Mouse (Mus musculus): ENCODE measurements around the gene Stk39.

Gene Stk39

GRCm38 (mm10) chr2:68379631-68380030 lies 92.4 kb downstream of the Stk39 start:
- no peak for DNase-seq

GRCm38 (mm10) chr2:68378319-68378718 lies 93.7 kb downstream of the Stk39 start:
- DNase-seq: no peak

GRCm38 (mm10) chr2:68377251-68377681 lies 94.8 kb downstream of the Stk39 start:
- no peak for DNase-seq

GRCm38 (mm10) chr2:68376660-68377059 lies 95.4 kb downstream of the Stk39 start:
- peak; percentile 57 for DNase-seq

GRCm38 (mm10) chr2:68374202-68374601 lies 97.9 kb downstream of the Stk39 start:
- no peak for DNase-seq

GRCm38 (mm10) chr2:68371912-68372311 lies 100.2 kb downstream of the Stk39 start:
- DNase-seq: no peak

- DNase-seq: no peak
Measured at GRCm38 (mm10) chr2:68370326-68370725, 101.7 kb downstream of the Stk39 start.

GRCm38 (mm10) chr2:68369080-68369479 lies 103.0 kb downstream of the Stk39 start:
- DNase-seq: peak; percentile 55

- no peak for DNase-seq
Measured at GRCm38 (mm10) chr2:68367944-68368343, 104.1 kb downstream of the Stk39 start.

- DNase-seq: no peak
Measured at GRCm38 (mm10) chr2:68366897-68367193, 105.2 kb downstream of the Stk39 start.

- no peak for DNase-seq
Measured at GRCm38 (mm10) chr2:68366091-68366896, 105.8 kb downstream of the Stk39 start.

GRCm38 (mm10) chr2:68365504-68365903 lies 106.6 kb downstream of the Stk39 start:
- no peak for DNase-seq

GRCm38 (mm10) chr2:68364181-68364900 lies 107.7 kb downstream of the Stk39 start:
- peak; percentile 80 for DNase-seq

- no peak for DNase-seq
Measured at GRCm38 (mm10) chr2:68363159-68363558, 108.9 kb downstream of the Stk39 start.

GRCm38 (mm10) chr2:68361701-68362100 lies 110.4 kb downstream of the Stk39 start:
- no peak for DNase-seq

GRCm38 (mm10) chr2:68350621-68351020 lies 121.4 kb downstream of the Stk39 start:
- DNase-seq: peak; percentile 84

GRCm38 (mm10) chr2:68349593-68350383 lies 122.3 kb downstream of the Stk39 start:
- peak; percentile 81 for DNase-seq

GRCm38 (mm10) chr2:68348966-68349365 lies 123.1 kb downstream of the Stk39 start:
- no peak for DNase-seq

- no peak for DNase-seq
Measured at GRCm38 (mm10) chr2:68346606-68347237, 125.3 kb downstream of the Stk39 start.

GRCm38 (mm10) chr2:68345269-68345668 lies 126.8 kb downstream of the Stk39 start:
- no peak for DNase-seq

- DNase-seq: no peak
Measured at GRCm38 (mm10) chr2:68343751-68344150, 128.3 kb downstream of the Stk39 start.

- DNase-seq: no peak
Measured at GRCm38 (mm10) chr2:68342122-68342646, 129.9 kb downstream of the Stk39 start.

GRCm38 (mm10) chr2:68336913-68337312 lies 135.2 kb downstream of the Stk39 start:
- DNase-seq: no peak
